Mouse (Mus musculus): Measurements from ENCODE around the gene Elf4. TPM values are rescaled to one million over a fixed set of nuclear protein-coding genes. Genes with fewer than 3 reads are reported as not detected.

The Elf4 gene
- 87.3 and 92.6 TPM in 2 replicates for total RNA-seq (2014; fragmentation: Nextera tagmentation)
- total RNA-seq (2017) = 12.4 and 13.4 TPM in 2 replicates
- 19.9 and 26.5 TPM in 2 replicates for polyA plus RNA-seq (2012)

- no peak for TF ChIP-seq GATA1 (IDR thresholded peaks at IDR 0.05; ENCODE audit: borderline replicate concordance, low read length)
- peak; percentile 75 for TF ChIP-seq CTCF (IDR thresholded peaks at IDR 0.05; ENCODE audit: low read depth, low read length)
- no peaks in the 10 kb centered on the region for H3K27me3 ChIP-seq (ENCODE audit: insufficient read depth, low read length)
- H3K4me3 ChIP-seq (ENCODE audit: low read depth, low read length) = peak within 1 kb of the TSS; percentile 68; the same call in 1 of the 2 replicates
- peak; percentile 34; the same call in 1 of the 2 replicates for ATAC-seq (ENCODE audit: extremely low read depth, insufficient number of reproducible peaks, low FRiP score, poor library complexity, severe bottlenecking)
- no peaks in the 10 kb centered on the region for H3K9me3 ChIP-seq (replicated peaks)
- peaks cover 18% of the 10 kb centered on the region for H3K4me1 ChIP-seq (ENCODE audit: insufficient read depth, low read depth, low read length)
- peak; percentile 38 for DNase-seq (ENCODE audit: low spot score)
- no peaks in the 10 kb centered on the region for H3K36me3 ChIP-seq (replicated peaks)
Observed at GRCm38 (mm10) chrX:48462754-48463507, at the start of gene Elf4. Elf4 (minus strand) TSS chrX:48463132.

- TF ChIP-seq POLR2AphosphoS5 (IDR thresholded peaks at IDR 0.05; ENCODE audit: insufficient replicate concordance, low read depth, low read length) = no peak
- TF ChIP-seq GATA2 (IDR thresholded peaks at IDR 0.05; ENCODE audit: borderline replicate concordance, low read depth, low read length) = no peak
- TF ChIP-seq GATA1 (IDR thresholded peaks at IDR 0.05; ENCODE audit: borderline replicate concordance, low read length) = no peak
- no peak for TF ChIP-seq TAL1 (conservative IDR thresholded peaks at IDR 0.05; ENCODE audit: low read depth, low read length)
- no peak for TF ChIP-seq CTCF (IDR thresholded peaks at IDR 0.05; ENCODE audit: low read depth, low read length)
- DNase-seq (ENCODE audit: low spot score) (no peak), ATAC-seq (ENCODE audit: extremely low read depth, insufficient number of reproducible peaks, low FRiP score, poor library complexity, severe bottlenecking) (no peak)
- H3K9me3 ChIP-seq (replicated peaks) = no peaks in the 10 kb centered on the region
- H3K4me1 ChIP-seq (ENCODE audit: insufficient read depth, low read depth, low read length) = no peaks in the 10 kb centered on the region
- no peaks in the 10 kb centered on the region for H3K27me3 ChIP-seq (ENCODE audit: insufficient read depth, low read length)
- H3K36me3 ChIP-seq (replicated peaks) = peaks cover 79% of the 10 kb centered on the region
- H3K4me3 ChIP-seq (ENCODE audit: low read depth, low read length) = no peak overlapping the region
Observed at GRCm38 (mm10) chrX:48493763-48494162, 30.8 kb upstream of the Elf4 start.

- DNase-seq (ENCODE audit: low spot score) = no peak
- Histone ChIP-seq H3K36me3 (replicated peaks) (peaks cover 77% of the 10 kb centered on the region), H3K4me3 (ENCODE audit: low read depth, low read length) (no peak overlapping the region), H3K27me3 (ENCODE audit: insufficient read depth, low read length) (no peaks in the 10 kb centered on the region), H3K9me3 (replicated peaks) (no peaks in the 10 kb centered on the region), H3K4me1 (ENCODE audit: insufficient read depth, low read depth, low read length) (no peaks in the 10 kb centered on the region)
- no peak for ATAC-seq (ENCODE audit: extremely low read depth, insufficient number of reproducible peaks, low FRiP score, poor library complexity, severe bottlenecking)
- TF ChIP-seq CTCF (IDR thresholded peaks at IDR 0.05; ENCODE audit: low read depth, low read length) = no peak
- TF ChIP-seq POLR2AphosphoS5 (IDR thresholded peaks at IDR 0.05; ENCODE audit: insufficient replicate concordance, low read depth, low read length) = no peak
Observed at GRCm38 (mm10) chrX:48481687-48482086, 18.8 kb upstream of the Elf4 start.

GRCm38 (mm10) chrX:48481095-48481494 lies 18.2 kb upstream of the Elf4 start:
- ATAC-seq (ENCODE audit: extremely low read depth, insufficient number of reproducible peaks, low FRiP score, poor library complexity, severe bottlenecking) = no peak
- H3K9me3 ChIP-seq (replicated peaks) = no peaks in the 10 kb centered on the region
- H3K4me3 ChIP-seq (ENCODE audit: low read depth, low read length) = no peak overlapping the region
- peaks cover 80% of the 10 kb centered on the region for H3K36me3 ChIP-seq (replicated peaks)
- no peak for DNase-seq (ENCODE audit: low spot score)
- no peaks in the 10 kb centered on the region for H3K4me1 ChIP-seq (ENCODE audit: insufficient read depth, low read depth, low read length)
- no peak for TF ChIP-seq GATA1 (IDR thresholded peaks at IDR 0.05; ENCODE audit: borderline replicate concordance, low read length)
- no peak for TF ChIP-seq GATA2 (IDR thresholded peaks at IDR 0.05; ENCODE audit: borderline replicate concordance, low read depth, low read length)
- no peaks in the 10 kb centered on the region for H3K27me3 ChIP-seq (ENCODE audit: insufficient read depth, low read length)

- no peaks in the 10 kb centered on the region for H3K27me3 ChIP-seq (ENCODE audit: insufficient read depth, low read length)
- no peaks in the 10 kb centered on the region for H3K36me3 ChIP-seq (replicated peaks)
- ATAC-seq (ENCODE audit: extremely low read depth, insufficient number of reproducible peaks, low FRiP score, poor library complexity, severe bottlenecking) (no peak), DNase-seq (ENCODE audit: low spot score) (no peak)
- peaks cover 8% of the 10 kb centered on the region for H3K4me1 ChIP-seq (ENCODE audit: insufficient read depth, low read depth, low read length)
- H3K4me3 ChIP-seq (ENCODE audit: low read depth, low read length) = no peak overlapping the region
- TF ChIP-seq CTCF (IDR thresholded peaks at IDR 0.05; ENCODE audit: low read depth, low read length) (no peak), TAL1 (conservative IDR thresholded peaks at IDR 0.05; ENCODE audit: low read depth, low read length) (no peak), POLR2AphosphoS5 (IDR thresholded peaks at IDR 0.05; ENCODE audit: insufficient replicate concordance, low read depth, low read length) (no peak)
- H3K9me3 ChIP-seq (replicated peaks) = no peaks in the 10 kb centered on the region
Observed at GRCm38 (mm10) chrX:48467355-48467946, 4.5 kb upstream of the Elf4 start.

- no peak overlapping the region for H3K4me3 ChIP-seq (ENCODE audit: low read depth, low read length)
- H3K4me1 ChIP-seq (ENCODE audit: insufficient read depth, low read depth, low read length) = peaks cover 13% of the 10 kb centered on the region
- no peaks in the 10 kb centered on the region for H3K36me3 ChIP-seq (replicated peaks)
- ATAC-seq (ENCODE audit: extremely low read depth, insufficient number of reproducible peaks, low FRiP score, poor library complexity, severe bottlenecking) (no peak), DNase-seq (ENCODE audit: low spot score) (no peak)
- TF ChIP-seq GATA2 (IDR thresholded peaks at IDR 0.05; ENCODE audit: borderline replicate concordance, low read depth, low read length) (no peak), POLR2AphosphoS5 (IDR thresholded peaks at IDR 0.05; ENCODE audit: insufficient replicate concordance, low read depth, low read length) (no peak), GATA1 (IDR thresholded peaks at IDR 0.05; ENCODE audit: borderline replicate concordance, low read length) (no peak), CTCF (IDR thresholded peaks at IDR 0.05; ENCODE audit: low read depth, low read length) (no peak), TAL1 (conservative IDR thresholded peaks at IDR 0.05; ENCODE audit: low read depth, low read length) (no peak)
- H3K9me3 ChIP-seq (replicated peaks) = no peaks in the 10 kb centered on the region
- no peaks in the 10 kb centered on the region for H3K27me3 ChIP-seq (ENCODE audit: insufficient read depth, low read length)
Observed at GRCm38 (mm10) chrX:48466174-48466573, 3.2 kb upstream of the Elf4 start.
